Mouse (Mus musculus) CH12.LX (cell line): ENCODE data around the gene Plbd2. TPM values are rescaled to one million over a fixed set of nuclear protein-coding genes. Genes with fewer than 3 reads are reported as not detected.

Experiments used
- DNase-seq: peaks from one replicate; pipeline ENCODE4 v3.0.0-alpha.2; 2013; ENCODE audit errors: extremely low read depth
- H3K27ac ChIP-seq: 2 replicates; pipeline ENCODE4 v1.5.1; 2012; ENCODE audit warnings: low read depth, mild to moderate bottlenecking, control low read depth, moderate library complexity; ENCODE audit not compliant: insufficient read depth
- H3K27me3 ChIP-seq: replicated peaks from 2 replicates; pipeline ENCODE3; 2012; ENCODE audit warnings: inconsistent platforms
- H3K36me3 ChIP-seq, 2 experiments: replicated peaks in 1 of 2; 2 replicates each; pipeline versions ENCODE3 to v1.6.1; 2012; ENCODE audit warnings: inconsistent platforms in 1 of 2, low read length in 1 of 2, mild to moderate bottlenecking in 1 of 2, mixed read lengths in 1 of 2, moderate library complexity in 1 of 2; ENCODE audit not compliant: control insufficient read depth in 1 of 2, insufficient read depth in 1 of 2
- H3K4me1 ChIP-seq, 2 experiments: 2 replicates each; pipeline ENCODE4 v1.6.1; 2012; ENCODE audit warnings: inconsistent platforms in 1 of 2, moderate library complexity in 1 of 2; ENCODE audit not compliant: insufficient read depth in 2 of 2, control insufficient read depth in 1 of 2
- H3K4me2 ChIP-seq: 2 replicates; pipeline ENCODE4 v1.6.1; 2012; ENCODE audit warnings: low read depth, mild to moderate bottlenecking, control low read depth; ENCODE audit not compliant: poor library complexity, insufficient read depth, severe bottlenecking
- H3K4me3 ChIP-seq, 3 experiments: fragments of 150-350 bp in 1 of 3; sonication (generic) in 1 of 3; replicated peaks in 1 of 3; 2 replicates each; pipeline versions ENCODE3 to v1.5.1; 2011 to 2012; ENCODE audit warnings: low read depth in 2 of 3, low read length in 2 of 3, mild to moderate bottlenecking in 2 of 3, moderate library complexity in 2 of 3, control low read depth in 1 of 3, improper control_type of control experiment in 1 of 3, inconsistent platforms in 1 of 3, mixed read lengths in 1 of 3; ENCODE audit not compliant: poor library complexity in 1 of 3
- H3K79me2 ChIP-seq: replicated peaks from 2 replicates; pipeline ENCODE4 v1.6.1; 2012; ENCODE audit warnings: mild to moderate bottlenecking, moderate library complexity; ENCODE audit not compliant: control insufficient read depth, poor library complexity, insufficient read depth, severe bottlenecking; ENCODE audit errors: extremely low read depth
- H3K9ac ChIP-seq: 2 replicates; pipeline ENCODE4 v1.6.1; 2012; ENCODE audit warnings: low read depth, mild to moderate bottlenecking, control low read depth, moderate library complexity; ENCODE audit not compliant: insufficient read depth
- H3K9me3 ChIP-seq: replicated peaks from 2 replicates; pipeline ENCODE3; 2012; ENCODE audit warnings: low read length, inconsistent platforms, mixed read lengths
- BHLHE40 ChIP-seq: IDR thresholded peaks from 2 replicates; pipeline ENCODE4 v1.6.1; 2011; ENCODE audit warnings: mild to moderate bottlenecking, low read depth, low read length, improper control_type of control experiment
- CHD2 ChIP-seq: IDR thresholded peaks from 2 replicates; pipeline ENCODE4 v1.6.1; 2011; ENCODE audit warnings: low read length, improper control_type of control experiment
- CTCF ChIP-seq, 2 experiments: IDR thresholded peaks in 1 of 2; conservative IDR thresholded peaks in 1 of 2; 2 replicates each; pipeline ENCODE4 v1.5.1; 2011 to 2012; ENCODE audit warnings: low read depth in 2 of 2, low read length in 2 of 2, improper control_type of control experiment in 1 of 2, inconsistent platforms in 1 of 2, mild to moderate bottlenecking in 1 of 2, moderate library complexity in 1 of 2
- E2F4 ChIP-seq: IDR thresholded peaks from 2 replicates; pipeline ENCODE4 v1.6.1; 2011; ENCODE audit warnings: low read depth, low read length, improper control_type of control experiment; ENCODE audit not compliant: insufficient replicate concordance
- ELF1 ChIP-seq: IDR thresholded peaks from 2 replicates; pipeline ENCODE4 v1.6.1; 2014; ENCODE audit warnings: low read depth, mild to moderate bottlenecking, inconsistent platforms, low read length, improper control_type of control experiment
- EP300 ChIP-seq: IDR thresholded peaks from 2 replicates; pipeline ENCODE4 v1.6.1; 2011; ENCODE audit warnings: low read length, improper control_type of control experiment
- ETS1 ChIP-seq: conservative IDR thresholded peaks from 2 replicates; pipeline ENCODE4 v1.6.1; 2012; ENCODE audit warnings: low read depth, mild to moderate bottlenecking, inconsistent platforms, low read length, improper control_type of control experiment, moderate library complexity
- GABPA ChIP-seq: IDR thresholded peaks from 2 replicates; pipeline ENCODE4 v1.6.1; 2012; ENCODE audit warnings: low read depth, low read length, improper control_type of control experiment, inconsistent platforms; ENCODE audit not compliant: insufficient replicate concordance
- HCFC1 ChIP-seq: IDR thresholded peaks from 2 replicates; pipeline ENCODE4 v1.6.1; 2012; ENCODE audit warnings: low read depth, mild to moderate bottlenecking, inconsistent platforms, low read length, improper control_type of control experiment
- IRF4 ChIP-seq: IDR thresholded peaks from 2 replicates; pipeline ENCODE4 v1.6.1; 2014; ENCODE audit warnings: low read depth, mild to moderate bottlenecking, inconsistent platforms, low read length, improper control_type of control experiment
- JUN ChIP-seq: IDR thresholded peaks from 2 replicates; pipeline ENCODE4 v1.6.1; 2011; ENCODE audit warnings: low read depth, mild to moderate bottlenecking, low read length, improper control_type of control experiment, moderate library complexity; ENCODE audit not compliant: insufficient read depth
- JUND ChIP-seq: conservative IDR thresholded peaks from 2 replicates; pipeline ENCODE4 v1.6.1; 2011; ENCODE audit warnings: low read depth, low read length, improper control_type of control experiment
- KAT2A ChIP-seq: IDR thresholded peaks from 2 replicates; pipeline ENCODE4 v1.6.1; 2012; ENCODE audit warnings: low read length, improper control_type of control experiment, inconsistent platforms; ENCODE audit not compliant: insufficient replicate concordance
- MAFK ChIP-seq: IDR thresholded peaks from 2 replicates; pipeline ENCODE4 v1.6.1; 2011; ENCODE audit warnings: low read length, improper control_type of control experiment; ENCODE audit not compliant: insufficient replicate concordance
- MAX ChIP-seq: IDR thresholded peaks from 2 replicates; pipeline ENCODE4 v1.6.1; 2011; ENCODE audit warnings: low read length, improper control_type of control experiment
- MAZ ChIP-seq: IDR thresholded peaks from 2 replicates; pipeline ENCODE4 v1.6.1; 2012; ENCODE audit warnings: low read depth, mild to moderate bottlenecking, inconsistent platforms, low read length, improper control_type of control experiment, moderate library complexity
- MEF2A ChIP-seq: IDR thresholded peaks from 2 replicates; pipeline ENCODE4 v1.6.1; 2014; ENCODE audit warnings: low read depth, mild to moderate bottlenecking, inconsistent platforms, low read length, improper control_type of control experiment, borderline replicate concordance
- MYC ChIP-seq: IDR thresholded peaks from 2 replicates; pipeline ENCODE4 v1.6.1; 2011; ENCODE audit warnings: low read depth, mild to moderate bottlenecking, improper control_type of control experiment, low read length
- NELFE ChIP-seq: IDR thresholded peaks from 2 replicates; pipeline ENCODE4 v1.6.1; 2011; ENCODE audit warnings: low read depth, low read length, improper control_type of control experiment
- NRF1 ChIP-seq: IDR thresholded peaks from 2 replicates; pipeline ENCODE4 v1.6.1; 2014; ENCODE audit warnings: low read depth, mild to moderate bottlenecking, inconsistent platforms, low read length, improper control_type of control experiment, moderate library complexity
- PAX5 ChIP-seq: IDR thresholded peaks from 2 replicates; pipeline ENCODE4 v1.6.1; 2012; ENCODE audit warnings: low read length, inconsistent platforms, mixed read lengths
- POLR2A ChIP-seq: IDR thresholded peaks from 2 replicates; pipeline ENCODE4 v1.6.1; 2011; ENCODE audit warnings: low read depth, mild to moderate bottlenecking, improper control_type of control experiment, low read length
- POLR2AphosphoS2 ChIP-seq: IDR thresholded peaks from 2 replicates; pipeline ENCODE4 v1.6.1; 2011; ENCODE audit warnings: low read depth, low read length, improper control_type of control experiment
- RAD21 ChIP-seq: IDR thresholded peaks from 2 replicates; pipeline ENCODE4 v1.6.1; 2011; ENCODE audit warnings: low read depth, mild to moderate bottlenecking, low read length, improper control_type of control experiment, moderate library complexity
- RCOR1 ChIP-seq: conservative IDR thresholded peaks from 2 replicates; pipeline ENCODE4 v1.6.1; 2012; ENCODE audit warnings: low read depth, mild to moderate bottlenecking, inconsistent platforms, low read length, improper control_type of control experiment
- SIN3A ChIP-seq: IDR thresholded peaks from 2 replicates; pipeline ENCODE4 v1.6.1; 2012; ENCODE audit warnings: low read length, improper control_type of control experiment, inconsistent platforms
- SMC3 ChIP-seq: IDR thresholded peaks from 2 replicates; pipeline ENCODE4 v1.6.1; 2011; ENCODE audit warnings: low read depth, low read length, improper control_type of control experiment
- TBP ChIP-seq: conservative IDR thresholded peaks from 2 replicates; pipeline ENCODE4 v1.6.1; 2011; ENCODE audit warnings: low read depth, low read length, improper control_type of control experiment
- TCF12 ChIP-seq: IDR thresholded peaks from 2 replicates; pipeline ENCODE4 v1.6.1; 2014; ENCODE audit warnings: low read depth, mild to moderate bottlenecking, inconsistent platforms, low read length, improper control_type of control experiment
- USF1 ChIP-seq: IDR thresholded peaks from 2 replicates; pipeline ENCODE4 v1.6.1; 2014; ENCODE audit warnings: low read depth, mild to moderate bottlenecking, inconsistent platforms, low read length, improper control_type of control experiment
- USF2 ChIP-seq: conservative IDR thresholded peaks from 2 replicates; pipeline ENCODE4 v1.6.1; 2011; ENCODE audit warnings: low read depth, low read length, improper control_type of control experiment
- ZC3H11A ChIP-seq: IDR thresholded peaks from 2 replicates; pipeline ENCODE4 v1.6.1; 2012; ENCODE audit warnings: low read depth, mild to moderate bottlenecking, inconsistent platforms, low read length, improper control_type of control experiment
- ZMIZ1 ChIP-seq: IDR thresholded peaks from 2 replicates; pipeline ENCODE4 v1.6.1; 2012; ENCODE audit warnings: low read depth, mild to moderate bottlenecking, inconsistent platforms, low read length, improper control_type of control experiment
- ZNF384 ChIP-seq: IDR thresholded peaks from 2 replicates; pipeline ENCODE4 v1.6.1; 2012; ENCODE audit warnings: low read depth, low read length, improper control_type of control experiment, inconsistent platforms
- dilution Hi-C: fragments of 300-500 bp; cut with MboI; formaldehyde crosslinking; loops from 2 replicates; pipeline ENCODE4 v1.14.3; 2020; ENCODE audit warnings: low sequenced_read_pairs; ENCODE audit not compliant: extremely low pct_unique_long_range_greater_than_20kb, extremely low pct_ligation_motif_present
- in situ Hi-C: fragments of 300-500 bp; cut with MboI; formaldehyde crosslinking; loops from 3 replicates; pipeline ENCODE4 v1.14.3; 2019; ENCODE audit warnings: low sequenced_read_pairs, low pct_ligation_motif_present, low pct_unique_long_range_greater_than_20kb, mixed read lengths
- polyA plus RNA-seq: library from polyadenylated mRNA; unstranded; fragments of >175 nt; gene quantifications from 2 replicates; pipeline ENCODE4 v1.2.1, GENCODE M21; 2012; ENCODE audit warnings: low read depth; ENCODE audit not compliant: insufficient read length
- total RNA-seq, 2 experiments: library from RNA; depleted of rRNA; stranded (reverse); fragments of 300-350 nt in 1 of 2; fragments of >200 nt in 1 of 2; gene quantifications; 2 replicates each; pipeline ENCODE4 v1.2.3; 2012 to 2014

The Plbd2 gene
- total and polyA plus RNA-seq, 3 experiments: 9.0 to 28.8 (median 21.3) TPM

- dilution Hi-C loops (no loop called here), in situ Hi-C loops (no loop called here)
- no peak overlapping the region for H3K9ac ChIP-seq
- no peak overlapping the region for H3K27ac ChIP-seq
- peak; percentile 24 for DNase-seq
- TF ChIP-seq NRF1 (no peak), E2F4 (no peak), CHD2 (no peak), KAT2A (no peak), SIN3A (no peak), NELFE (no peak), GABPA (no peak), CTCF (conservative IDR thresholded peaks at IDR 0.05 in 1 of 2, IDR thresholded peaks at IDR 0.05 in 1 of 2; ENCODE audit: low read depth in 2 of 2, low read length in 2 of 2) (no peak), MYC (no peak), MEF2A (no peak), JUND (no peak), MAZ (no peak), HCFC1 (no peak), ZMIZ1 (no peak), RCOR1 (no peak)
- no peak overlapping the region for H3K4me2 ChIP-seq
- no peaks in the 10 kb centered on the region for H3K79me2 ChIP-seq
- H3K9me3 ChIP-seq: peaks cover 5% of the 10 kb centered on the region
- H3K4me3 ChIP-seq: no peak overlapping the region
- no peaks in the 10 kb centered on the region for H3K36me3 ChIP-seq
- peaks cover 74% of the 10 kb centered on the region for H3K27me3 ChIP-seq
- H3K4me1 ChIP-seq: peaks cover 13 to 51% of the 10 kb centered on the region in 2 experiments; a peak in 3 of 4 replicates
These were observed 44.3 kb downstream of the Plbd2 start for GRCm38 (mm10) chr5:120459133-120459532.

DNA sequence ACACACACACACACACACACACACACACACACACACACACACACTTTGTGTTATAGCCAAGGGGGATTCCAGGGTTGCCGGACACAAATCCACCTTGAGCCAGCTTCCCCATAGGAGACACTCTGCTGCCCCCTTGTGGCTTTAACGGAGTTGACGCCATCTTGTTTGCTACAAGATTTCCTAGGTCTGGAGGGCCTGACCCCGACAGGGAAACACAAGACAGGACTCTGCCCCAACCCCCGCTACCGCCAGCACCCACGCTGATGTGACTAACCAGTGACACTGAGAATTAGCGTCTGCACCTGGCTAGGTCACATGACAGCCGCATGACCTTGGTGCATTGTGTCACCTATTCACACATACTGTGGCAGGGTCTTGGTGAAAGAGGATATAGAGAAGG lies 45.8 kb downstream of the Plbd2 start:
- peak; percentile 85 for DNase-seq
- no peak overlapping the region for H3K4me2 ChIP-seq
- H3K9me3 ChIP-seq: no peaks in the 10 kb centered on the region
- no peaks in the 10 kb centered on the region for H3K79me2 ChIP-seq
- H3K27me3 ChIP-seq: peaks cover 65% of the 10 kb centered on the region
- H3K36me3 ChIP-seq: no peaks in the 10 kb centered on the region
- no peak for TF ChIP-seq EP300
- no peak for TF ChIP-seq TBP
- no peak for TF ChIP-seq PAX5
- TF ChIP-seq ZNF384: no peak
- TF ChIP-seq GABPA: no peak
- TF ChIP-seq RAD21: peak; percentile 78
- TF ChIP-seq ETS1: 0 out of 2 replicates have a peak, but pooled peaks have one; percentile 10
- peak; percentile 36; the same call in 1 of the 2 replicates for TF ChIP-seq USF2
- peak in 1 of 2 experiments; percentile 83; a peak in 3 of 4 replicates for TF ChIP-seq CTCF (conservative IDR thresholded peaks at IDR 0.05 in 1 of 2, IDR thresholded peaks at IDR 0.05 in 1 of 2; ENCODE audit: low read depth in 2 of 2, low read length in 2 of 2)
- peak; percentile 43 for TF ChIP-seq USF1
- TF ChIP-seq SMC3: peak; percentile 70
- TF ChIP-seq JUN: no peak
- 0 out of 2 replicates have a peak, but pooled peaks have one; percentile 14 for TF ChIP-seq TCF12
- TF ChIP-seq POLR2A: no peak
- peak; percentile 55 for TF ChIP-seq BHLHE40
- no peak for TF ChIP-seq MAX
- 0 out of 2 replicates have a peak, but pooled peaks have one; percentile 26 for TF ChIP-seq ELF1
- TF ChIP-seq HCFC1: no peak
- TF ChIP-seq POLR2AphosphoS2: no peak
- no peak for TF ChIP-seq MAFK
- no peak for TF ChIP-seq ZC3H11A
- TF ChIP-seq IRF4: no peak
- TF ChIP-seq JUND: no peak
- no peak for TF ChIP-seq NELFE
- H3K4me1 ChIP-seq: peaks cover 13 to 47% of the 10 kb centered on the region in 2 experiments; a peak in 3 of 4 replicates
- in situ Hi-C loops: no loop called here
- no peak overlapping the region for H3K9ac ChIP-seq
- dilution Hi-C loops: no loop called here
- no peak overlapping the region for H3K27ac ChIP-seq
- H3K4me3 ChIP-seq: no peak overlapping the region
